Mouse (Mus musculus) megakaryocyte, embryonic 14.5 days (primary cell): ENCODE results near the gene Atp1b2.

Experiments
- FLI1 ChIP-seq: IDR thresholded peaks from 2 replicates; pipeline ENCODE4 v1.6.1; 2012; ENCODE audit warnings: low read length, inconsistent platforms, mixed read lengths
- GATA1 ChIP-seq: IDR thresholded peaks from 3 replicates; pipeline ENCODE4 v1.6.1; 2012; ENCODE audit warnings: mixed read lengths, low read length, inconsistent platforms, borderline replicate concordance

DNA sequence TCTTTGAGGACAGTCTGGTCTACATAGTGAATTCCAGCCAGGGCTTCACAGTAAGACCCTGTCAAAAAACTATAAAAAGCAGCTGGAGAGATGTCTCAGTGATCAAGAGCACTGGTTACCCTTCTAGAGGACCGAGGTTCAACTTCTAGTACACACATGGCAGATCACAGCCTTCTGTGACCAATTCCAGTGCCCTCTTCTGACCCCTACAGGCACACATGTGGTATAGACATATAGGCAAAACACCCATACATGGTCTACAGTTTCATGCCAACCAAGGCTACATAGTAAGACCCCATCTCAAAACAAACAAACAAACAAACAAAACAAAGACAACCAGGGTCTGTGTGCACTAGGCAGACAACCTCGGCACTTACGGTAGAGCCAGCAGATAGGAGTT is 30.5 kb downstream of the Atp1b2 start:
- TF ChIP-seq GATA1: no peak
- TF ChIP-seq FLI1: no peak
